Mouse (Mus musculus) CH12.LX (cell line): Measurements from ENCODE around the gene Vsig2. TPM values are rescaled to one million over a fixed set of nuclear protein-coding genes. Genes with fewer than 3 reads are reported as not detected.

Source experiments
- DNase-seq: peaks from one replicate; pipeline ENCODE4 v3.0.0-alpha.2; 2013; ENCODE audit errors: extremely low read depth
- H3K27ac ChIP-seq: 2 replicates; pipeline ENCODE4 v1.5.1; 2012; ENCODE audit warnings: low read depth, mild to moderate bottlenecking, control low read depth, moderate library complexity; ENCODE audit not compliant: insufficient read depth
- H3K27me3 ChIP-seq: replicated peaks from 2 replicates; pipeline ENCODE3; 2012; ENCODE audit warnings: inconsistent platforms
- H3K36me3 ChIP-seq, 2 experiments: replicated peaks in 1 of 2; 2 replicates each; pipeline versions ENCODE3 to v1.6.1; 2012; ENCODE audit warnings: inconsistent platforms in 1 of 2, low read length in 1 of 2, mild to moderate bottlenecking in 1 of 2, mixed read lengths in 1 of 2, moderate library complexity in 1 of 2; ENCODE audit not compliant: control insufficient read depth in 1 of 2, insufficient read depth in 1 of 2
- H3K4me1 ChIP-seq, 2 experiments: 2 replicates each; pipeline ENCODE4 v1.6.1; 2012; ENCODE audit warnings: inconsistent platforms in 1 of 2, moderate library complexity in 1 of 2; ENCODE audit not compliant: insufficient read depth in 2 of 2, control insufficient read depth in 1 of 2
- H3K4me2 ChIP-seq: 2 replicates; pipeline ENCODE4 v1.6.1; 2012; ENCODE audit warnings: low read depth, mild to moderate bottlenecking, control low read depth; ENCODE audit not compliant: poor library complexity, insufficient read depth, severe bottlenecking
- H3K4me3 ChIP-seq, 3 experiments: fragments of 150-350 bp in 1 of 3; sonication (generic) in 1 of 3; replicated peaks in 1 of 3; 2 replicates each; pipeline versions ENCODE3 to v1.5.1; 2011 to 2012; ENCODE audit warnings: low read depth in 2 of 3, low read length in 2 of 3, mild to moderate bottlenecking in 2 of 3, moderate library complexity in 2 of 3, control low read depth in 1 of 3, improper control_type of control experiment in 1 of 3, inconsistent platforms in 1 of 3, mixed read lengths in 1 of 3; ENCODE audit not compliant: poor library complexity in 1 of 3
- H3K79me2 ChIP-seq: replicated peaks from 2 replicates; pipeline ENCODE4 v1.6.1; 2012; ENCODE audit warnings: mild to moderate bottlenecking, moderate library complexity; ENCODE audit not compliant: control insufficient read depth, poor library complexity, insufficient read depth, severe bottlenecking; ENCODE audit errors: extremely low read depth
- H3K9ac ChIP-seq: 2 replicates; pipeline ENCODE4 v1.6.1; 2012; ENCODE audit warnings: low read depth, mild to moderate bottlenecking, control low read depth, moderate library complexity; ENCODE audit not compliant: insufficient read depth
- H3K9me3 ChIP-seq: replicated peaks from 2 replicates; pipeline ENCODE3; 2012; ENCODE audit warnings: low read length, inconsistent platforms, mixed read lengths
- BHLHE40 ChIP-seq: IDR thresholded peaks from 2 replicates; pipeline ENCODE4 v1.6.1; 2011; ENCODE audit warnings: mild to moderate bottlenecking, low read depth, low read length, improper control_type of control experiment
- CHD1 ChIP-seq: IDR thresholded peaks from 2 replicates; pipeline ENCODE4 v1.6.1; 2012; ENCODE audit warnings: low read depth, low read length, improper control_type of control experiment, inconsistent platforms
- CHD2 ChIP-seq: IDR thresholded peaks from 2 replicates; pipeline ENCODE4 v1.6.1; 2011; ENCODE audit warnings: low read length, improper control_type of control experiment
- CTCF ChIP-seq, 2 experiments: IDR thresholded peaks in 1 of 2; conservative IDR thresholded peaks in 1 of 2; 2 replicates each; pipeline ENCODE4 v1.5.1; 2011 to 2012; ENCODE audit warnings: low read depth in 2 of 2, low read length in 2 of 2, improper control_type of control experiment in 1 of 2, inconsistent platforms in 1 of 2, mild to moderate bottlenecking in 1 of 2, moderate library complexity in 1 of 2
- E2F4 ChIP-seq: IDR thresholded peaks from 2 replicates; pipeline ENCODE4 v1.6.1; 2011; ENCODE audit warnings: low read depth, low read length, improper control_type of control experiment; ENCODE audit not compliant: insufficient replicate concordance
- ELF1 ChIP-seq: IDR thresholded peaks from 2 replicates; pipeline ENCODE4 v1.6.1; 2014; ENCODE audit warnings: low read depth, mild to moderate bottlenecking, inconsistent platforms, low read length, improper control_type of control experiment
- ETS1 ChIP-seq: conservative IDR thresholded peaks from 2 replicates; pipeline ENCODE4 v1.6.1; 2012; ENCODE audit warnings: low read depth, mild to moderate bottlenecking, inconsistent platforms, low read length, improper control_type of control experiment, moderate library complexity
- HCFC1 ChIP-seq: IDR thresholded peaks from 2 replicates; pipeline ENCODE4 v1.6.1; 2012; ENCODE audit warnings: low read depth, mild to moderate bottlenecking, inconsistent platforms, low read length, improper control_type of control experiment
- IRF4 ChIP-seq: IDR thresholded peaks from 2 replicates; pipeline ENCODE4 v1.6.1; 2014; ENCODE audit warnings: low read depth, mild to moderate bottlenecking, inconsistent platforms, low read length, improper control_type of control experiment
- JUN ChIP-seq: IDR thresholded peaks from 2 replicates; pipeline ENCODE4 v1.6.1; 2011; ENCODE audit warnings: low read depth, mild to moderate bottlenecking, low read length, improper control_type of control experiment, moderate library complexity; ENCODE audit not compliant: insufficient read depth
- JUND ChIP-seq: conservative IDR thresholded peaks from 2 replicates; pipeline ENCODE4 v1.6.1; 2011; ENCODE audit warnings: low read depth, low read length, improper control_type of control experiment
- KAT2A ChIP-seq: IDR thresholded peaks from 2 replicates; pipeline ENCODE4 v1.6.1; 2012; ENCODE audit warnings: low read length, improper control_type of control experiment, inconsistent platforms; ENCODE audit not compliant: insufficient replicate concordance
- MAFK ChIP-seq: IDR thresholded peaks from 2 replicates; pipeline ENCODE4 v1.6.1; 2011; ENCODE audit warnings: low read length, improper control_type of control experiment; ENCODE audit not compliant: insufficient replicate concordance
- MAX ChIP-seq: IDR thresholded peaks from 2 replicates; pipeline ENCODE4 v1.6.1; 2011; ENCODE audit warnings: low read length, improper control_type of control experiment
- MEF2A ChIP-seq: IDR thresholded peaks from 2 replicates; pipeline ENCODE4 v1.6.1; 2014; ENCODE audit warnings: low read depth, mild to moderate bottlenecking, inconsistent platforms, low read length, improper control_type of control experiment, borderline replicate concordance
- MXI1 ChIP-seq: IDR thresholded peaks from 2 replicates; pipeline ENCODE4 v1.6.1; 2011; ENCODE audit warnings: mild to moderate bottlenecking, low read depth, low read length, improper control_type of control experiment
- MYC ChIP-seq: IDR thresholded peaks from 2 replicates; pipeline ENCODE4 v1.6.1; 2011; ENCODE audit warnings: low read depth, mild to moderate bottlenecking, improper control_type of control experiment, low read length
- NRF1 ChIP-seq: IDR thresholded peaks from 2 replicates; pipeline ENCODE4 v1.6.1; 2014; ENCODE audit warnings: low read depth, mild to moderate bottlenecking, inconsistent platforms, low read length, improper control_type of control experiment, moderate library complexity
- POLR2A ChIP-seq: IDR thresholded peaks from 2 replicates; pipeline ENCODE4 v1.6.1; 2011; ENCODE audit warnings: low read depth, mild to moderate bottlenecking, improper control_type of control experiment, low read length
- POLR2AphosphoS2 ChIP-seq: IDR thresholded peaks from 2 replicates; pipeline ENCODE4 v1.6.1; 2011; ENCODE audit warnings: low read depth, low read length, improper control_type of control experiment
- SIN3A ChIP-seq: IDR thresholded peaks from 2 replicates; pipeline ENCODE4 v1.6.1; 2012; ENCODE audit warnings: low read length, improper control_type of control experiment, inconsistent platforms
- SMC3 ChIP-seq: IDR thresholded peaks from 2 replicates; pipeline ENCODE4 v1.6.1; 2011; ENCODE audit warnings: low read depth, low read length, improper control_type of control experiment
- TBP ChIP-seq: conservative IDR thresholded peaks from 2 replicates; pipeline ENCODE4 v1.6.1; 2011; ENCODE audit warnings: low read depth, low read length, improper control_type of control experiment
- TCF12 ChIP-seq: IDR thresholded peaks from 2 replicates; pipeline ENCODE4 v1.6.1; 2014; ENCODE audit warnings: low read depth, mild to moderate bottlenecking, inconsistent platforms, low read length, improper control_type of control experiment
- UBTF ChIP-seq: IDR thresholded peaks from 2 replicates; pipeline ENCODE4 v1.6.1; 2012; ENCODE audit warnings: low read depth, mild to moderate bottlenecking, inconsistent platforms, low read length, improper control_type of control experiment, moderate library complexity
- USF2 ChIP-seq: conservative IDR thresholded peaks from 2 replicates; pipeline ENCODE4 v1.6.1; 2011; ENCODE audit warnings: low read depth, low read length, improper control_type of control experiment
- ZC3H11A ChIP-seq: IDR thresholded peaks from 2 replicates; pipeline ENCODE4 v1.6.1; 2012; ENCODE audit warnings: low read depth, mild to moderate bottlenecking, inconsistent platforms, low read length, improper control_type of control experiment
- ZKSCAN1 ChIP-seq: IDR thresholded peaks from 2 replicates; pipeline ENCODE4 v1.6.1; 2012; ENCODE audit warnings: low read depth, inconsistent platforms, low read length, improper control_type of control experiment, borderline replicate concordance
- ZMIZ1 ChIP-seq: IDR thresholded peaks from 2 replicates; pipeline ENCODE4 v1.6.1; 2012; ENCODE audit warnings: low read depth, mild to moderate bottlenecking, inconsistent platforms, low read length, improper control_type of control experiment
- ZNF384 ChIP-seq: IDR thresholded peaks from 2 replicates; pipeline ENCODE4 v1.6.1; 2012; ENCODE audit warnings: low read depth, low read length, improper control_type of control experiment, inconsistent platforms
- dilution Hi-C: fragments of 300-500 bp; cut with MboI; formaldehyde crosslinking; loops from 2 replicates; pipeline ENCODE4 v1.14.3; 2020; ENCODE audit warnings: low sequenced_read_pairs; ENCODE audit not compliant: extremely low pct_unique_long_range_greater_than_20kb, extremely low pct_ligation_motif_present
- in situ Hi-C: fragments of 300-500 bp; cut with MboI; formaldehyde crosslinking; loops from 3 replicates; pipeline ENCODE4 v1.14.3; 2019; ENCODE audit warnings: low sequenced_read_pairs, low pct_ligation_motif_present, low pct_unique_long_range_greater_than_20kb, mixed read lengths
- polyA plus RNA-seq: library from polyadenylated mRNA; unstranded; fragments of >175 nt; gene quantifications from 2 replicates; pipeline ENCODE4 v1.2.1, GENCODE M21; 2012; ENCODE audit warnings: low read depth; ENCODE audit not compliant: insufficient read length
- total RNA-seq, 2 experiments: library from RNA; depleted of rRNA; stranded (reverse); fragments of 300-350 nt in 1 of 2; fragments of >200 nt in 1 of 2; gene quantifications; 2 replicates each; pipeline ENCODE4 v1.2.3; 2012 to 2014

The Vsig2 gene
- total and polyA plus RNA-seq, 3 experiments = not detected

DNA sequence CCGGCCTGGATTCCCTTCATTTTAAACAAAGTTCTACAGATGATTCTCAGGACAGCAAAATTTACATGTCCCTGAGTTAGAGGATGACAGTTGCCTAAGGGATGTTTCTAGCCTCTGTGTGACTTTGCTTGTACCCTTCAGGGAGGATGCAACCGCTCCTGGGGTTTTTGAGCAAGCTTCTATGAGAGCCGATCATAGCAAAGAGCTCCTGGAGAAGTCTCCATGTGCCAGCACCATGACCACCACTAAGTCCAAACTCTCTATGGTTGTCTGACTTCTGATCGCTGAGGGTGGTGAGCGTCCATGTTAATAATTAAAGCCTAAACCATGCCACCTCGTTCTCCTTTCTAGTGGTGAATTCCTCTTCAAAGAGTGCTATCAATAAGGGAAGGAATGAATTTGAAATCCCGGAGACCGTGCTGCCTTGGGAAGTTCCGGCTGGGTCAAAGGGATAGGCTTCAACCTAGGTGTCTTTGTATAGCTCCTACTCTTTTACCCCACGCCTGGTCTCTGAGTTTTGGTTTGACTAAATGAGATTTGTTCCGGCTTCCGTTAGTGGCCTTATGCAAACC, 4.9 kb downstream of the Vsig2 start:
- Histone ChIP-seq H3K4me3 (peak overlapping the region in 2 of 3 experiments; percentile 30 to 50), H3K27ac (no peak overlapping the region), H3K36me3 (no peaks in the 10 kb centered on the region), H3K4me1 (peaks cover 5 to 16% of the 10 kb centered on the region in 2 experiments), H3K9me3 (no peaks in the 10 kb centered on the region), H3K9ac (peak overlapping the region; percentile 23; the same call in 1 of the 2 replicates), H3K4me2 (peak overlapping the region; percentile 72), H3K79me2 (no peaks in the 10 kb centered on the region), H3K27me3 (peaks cover 2% of the 10 kb centered on the region)
- no peak for DNase-seq
- dilution Hi-C loops = no loop called here
- in situ Hi-C loops = loop anchor here (10.0 kb wide), 2 partner anchors 81 to 119 kb away; no protein-coding TSS in a partner anchor
- TF ChIP-seq POLR2A (peak; percentile 36; the same call in 1 of the 2 replicates), MAFK (no peak), TBP (0 out of 2 replicates have a peak, but pooled peaks have one; percentile 38), TCF12 (no peak), IRF4 (peak; percentile 80)

DNA sequence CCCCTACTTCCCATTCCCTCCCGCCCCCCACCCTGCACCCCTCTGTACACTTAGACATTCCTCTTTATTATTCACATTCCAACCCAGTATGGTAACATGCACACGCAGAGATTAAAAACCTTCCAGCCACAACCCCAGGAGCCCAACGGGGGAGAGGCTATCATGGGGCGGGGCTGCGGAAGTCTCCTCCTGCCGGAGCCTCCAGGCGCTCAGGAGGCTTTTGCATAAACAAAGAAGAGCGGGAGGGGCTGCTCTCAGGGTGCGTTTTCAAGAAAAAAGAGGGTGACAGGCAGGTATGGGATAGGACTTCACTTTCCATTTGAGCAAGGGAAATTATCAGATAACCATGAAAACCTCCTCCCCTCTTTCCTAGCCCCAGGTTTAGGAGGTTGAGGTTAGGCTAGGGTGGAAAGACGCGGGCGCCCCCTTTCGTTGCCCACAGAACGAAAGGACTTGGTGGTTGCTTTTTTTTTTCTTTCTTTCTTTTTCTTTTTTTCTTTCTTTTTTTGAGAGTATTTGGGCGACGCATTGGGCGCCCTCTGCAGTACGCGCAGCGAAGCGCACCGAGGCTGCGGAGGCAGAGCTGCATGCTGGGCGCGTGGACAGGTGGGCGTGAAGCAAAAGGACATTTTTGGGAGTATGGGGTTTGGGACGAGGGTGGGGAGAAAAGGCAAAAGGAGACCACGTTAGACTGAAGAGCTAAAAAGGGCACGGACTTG, 5.6 kb downstream of the Vsig2 start:
- Histone ChIP-seq H3K4me2 (peak overlapping the region; percentile 72), H3K27ac (peak overlapping the region; percentile 31; the same call in 1 of the 2 replicates), H3K4me3 (peak overlapping the region; percentile 30 to 50 (median 46)), H3K36me3 (no peaks in the 10 kb centered on the region), H3K4me1 (peaks cover 5 to 16% of the 10 kb centered on the region in 2 experiments), H3K79me2 (no peaks in the 10 kb centered on the region), H3K9ac (peak overlapping the region; percentile 23; the same call in 1 of the 2 replicates), H3K27me3 (peaks cover 2% of the 10 kb centered on the region), H3K9me3 (no peaks in the 10 kb centered on the region)
- peak; percentile 84 for DNase-seq
- in situ Hi-C loops = loop anchor here (10.0 kb wide), 2 partner anchors 80 to 120 kb away; no protein-coding TSS in a partner anchor
- dilution Hi-C loops = no loop called here
- no peak for TF ChIP-seq KAT2A
- no peak for TF ChIP-seq JUND
- no peak for TF ChIP-seq E2F4
- peak; percentile 48; the same call in 1 of the 2 replicates for TF ChIP-seq MYC
- TF ChIP-seq ZC3H11A = peak; percentile 18; the same call in 1 of the 2 replicates
- TF ChIP-seq MXI1 = peak; percentile 91
- TF ChIP-seq MEF2A = peak; percentile 32; the same call in 1 of the 2 replicates
- TF ChIP-seq HCFC1 = no peak; the same call in 1 of the 2 replicates
- TF ChIP-seq ELF1 = peak; percentile 71
- no peak for TF ChIP-seq UBTF
- 0 out of 2 replicates have a peak, but pooled peaks have one; percentile 6 for TF ChIP-seq CHD2
- TF ChIP-seq JUN = no peak
- no peak for TF ChIP-seq POLR2AphosphoS2
- TF ChIP-seq POLR2A = no peak
- TF ChIP-seq SIN3A = peak; percentile 89
- no peak for TF ChIP-seq ZMIZ1
- peak; percentile 87 for TF ChIP-seq SMC3
- no peak for TF ChIP-seq NRF1
- peak; percentile 40; the same call in 1 of the 2 replicates for TF ChIP-seq BHLHE40
- TF ChIP-seq ETS1 = peak; percentile 55; the same call in 1 of the 2 replicates
- TF ChIP-seq ZNF384 = peak; percentile 99
- TF ChIP-seq CTCF (conservative IDR thresholded peaks at IDR 0.05 in 1 of 2, IDR thresholded peaks at IDR 0.05 in 1 of 2; ENCODE audit: low read depth in 2 of 2, low read length in 2 of 2) = peak; percentile 12 to 94; a peak in 3 of 4 replicates
- 0 out of 2 replicates have a peak, but pooled peaks have one; percentile 57 for TF ChIP-seq MAX
- peak; percentile 20; the same call in 1 of the 2 replicates for TF ChIP-seq ZKSCAN1
- TF ChIP-seq CHD1 = no peak
- TF ChIP-seq USF2 = no peak
